Mouse (Mus musculus) neutrophil, adult 59 days (primary cell): ENCODE results near the gene Rps6. TPM values are rescaled to one million over a fixed set of nuclear protein-coding genes. Genes with fewer than 3 reads are reported as not detected.

Experiments
- total RNA-seq, 2 experiments: library from RNA; stranded (reverse); gene quantifications; 1 replicate in 1 of 2; 2 replicates in 1 of 2; pipeline ENCODE4 v1.2.4; 2023

Gene Rps6
- total RNA-seq, result 100 to 1,000 TPM; 613 to 628 TPM

DNA sequence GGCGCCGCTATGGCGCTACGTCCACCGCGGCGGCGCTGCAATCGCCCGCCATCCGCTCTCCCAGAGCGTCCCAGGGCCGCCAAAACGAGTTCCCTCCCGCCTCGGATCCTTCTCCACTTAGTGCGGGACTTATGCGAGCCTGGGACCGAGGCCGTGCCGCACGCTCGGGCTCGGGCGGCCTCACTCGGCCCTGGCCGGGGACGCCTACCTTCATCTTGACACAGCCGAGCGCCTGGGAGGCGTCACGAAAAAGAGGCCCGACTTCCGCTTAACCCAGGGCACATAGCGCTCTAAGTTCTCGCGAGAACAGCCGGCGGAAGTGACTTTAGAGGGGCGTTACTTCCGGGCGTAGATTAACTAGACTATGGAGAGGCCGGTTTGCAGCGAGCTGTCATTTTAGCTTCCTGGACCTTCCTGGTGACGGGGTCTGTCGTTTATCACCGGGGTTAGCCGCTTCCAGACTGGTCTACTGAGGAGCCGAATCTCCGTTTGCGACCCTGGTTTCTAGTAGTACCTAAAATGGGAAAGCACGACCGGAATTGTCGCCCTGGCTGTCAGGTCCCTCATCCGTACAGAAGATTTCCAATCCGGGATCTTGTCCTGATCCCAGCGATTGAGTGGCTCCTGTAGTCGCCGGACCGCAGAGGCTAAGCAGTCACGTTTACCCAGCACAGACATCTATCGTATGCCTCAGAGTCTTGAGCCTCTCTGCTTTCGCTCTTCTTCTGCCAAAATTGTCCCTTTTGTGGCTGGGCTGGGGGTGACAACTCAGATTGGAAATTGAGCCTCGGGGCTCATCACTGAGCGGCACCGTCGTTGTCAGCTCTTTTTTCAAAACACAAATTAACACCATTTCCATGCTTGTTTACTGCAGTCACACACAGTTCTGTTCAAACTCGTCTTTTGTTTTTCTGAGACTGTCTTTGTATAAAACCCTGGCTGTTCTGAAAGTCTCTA lies at the start of gene Rps6:
Rps6 (minus strand) TSS at position 300 of the 957 bp plus-strand sequence.

GRCm38 (mm10) chr4:86874146-86874847 lies 17.1 kb upstream of the Rps6 start, which contains the start of gene Acer2:
Gene Acer2 (plus strand): TSS chr4:86874396.

Other genes with a start within 250 kb of the Rps6 start
- 10 to 100 TPM; 10.8 to 15.3 TPM for gene Haus6, start 245.4 kb downstream of the Rps6 start, total RNA-seq
- gene Plin2, start 187.4 kb downstream of the Rps6 start, total RNA-seq, result 100 to 1,000 TPM; 163 to 173 TPM
- gene Dennd4c, start 108.9 kb downstream of the Rps6 start, total RNA-seq, result 10 to 100 TPM; 14.9 to 17.7 TPM
- gene Acer2, start 17.0 kb upstream of the Rps6 start, total RNA-seq, result under 1 TPM; 0.22 to 0.60 TPM